Mouse (Mus musculus) heart, adult 2 months (tissue): ENCODE measurements around the gene Slc24a3. TPM values are rescaled to one million over a fixed set of nuclear protein-coding genes. Genes with fewer than 3 reads are reported as not detected.

ENCODE experiments used
- DNase-seq, 2 experiments: peaks; one replicate each; pipeline ENCODE4 v3.0.0; 2021
- H3K27ac ChIP-seq: fragments of 200-600 bp; 2 replicates; pipeline ENCODE4 v1.8.1; 2022
- H3K27me3 ChIP-seq: fragments of 200-500 bp; 2 replicates; pipeline ENCODE4 v1.6.1; 2012; ENCODE audit warnings: mild to moderate bottlenecking, low read length, inconsistent platforms, mixed read lengths; ENCODE audit not compliant: control insufficient read depth, insufficient read depth
- H3K36me3 ChIP-seq: fragments of 200-500 bp; 2 replicates; pipeline ENCODE4 v1.6.1; 2012; ENCODE audit warnings: low read length, inconsistent platforms; ENCODE audit not compliant: control insufficient read depth, insufficient read depth
- H3K4me1 ChIP-seq: fragments of 200-500 bp; 2 replicates; pipeline ENCODE4 v1.6.1; 2011; ENCODE audit warnings: low read length; ENCODE audit not compliant: control insufficient read depth, insufficient read depth
- H3K4me3 ChIP-seq: fragments of 200-600 bp; 2 replicates; pipeline ENCODE4 v1.8.1; 2022
- H3K79me2 ChIP-seq: fragments of 200-500 bp; replicated peaks from 2 replicates; pipeline ENCODE4 v1.6.1; 2012; ENCODE audit warnings: mild to moderate bottlenecking, inconsistent platforms, low read length, moderate library complexity, mixed read lengths; ENCODE audit not compliant: control insufficient read depth, insufficient read depth
- H3K9ac ChIP-seq: fragments of 200-500 bp; 2 replicates; pipeline ENCODE4 v1.6.1; 2012; ENCODE audit warnings: low read depth, mild to moderate bottlenecking, control low read depth, inconsistent platforms, low read length, mixed read lengths
- CTCF ChIP-seq: fragments of 200-600 bp; IDR thresholded peaks from 2 replicates; pipeline ENCODE4 v1.8.1; 2022; ENCODE audit warnings: antibody characterized with exemption, mild to moderate bottlenecking, moderate library complexity
- EP300 ChIP-seq: fragments of 200-500 bp; IDR thresholded peaks from 2 replicates; pipeline ENCODE4 v1.6.1; 2011; ENCODE audit warnings: low read depth, low read length, control low read depth; ENCODE audit not compliant: insufficient read depth
- POLR2A ChIP-seq: fragments of 200-500 bp; IDR thresholded peaks from 2 replicates; pipeline ENCODE4 v1.6.1; 2011; ENCODE audit warnings: mild to moderate bottlenecking, low read depth, low read length, control low read depth; ENCODE audit not compliant: insufficient read depth
- WGBS: fragments of 180-500 bp; shearing (Covaris S2); methylation state at CpG from one replicate; pipeline ENCODE4 v1.1.7; 2018; 5-methylcytosine and 5-hydroxymethylcytosine counted together
- intact Hi-C: fragments of 180-260 bp; cut with DNase I; formaldehyde crosslinking; loops from one replicate; pipeline ENCODE4 v1.15.1; 2025
- polyA plus RNA-seq: library from polyadenylated mRNA; depleted of rRNA; stranded (reverse); fragments of >200 nt; gene quantifications from 2 replicates; pipeline ENCODE4 v1.2.3, GENCODE M21; 2012
- total RNA-seq, 2 experiments: library from RNA; stranded (reverse); gene quantifications; 2 replicates each; pipeline ENCODE4 v1.2.3; 2021

Slc24a3 gene
- total and polyA plus RNA-seq, 3 experiments: 2.7 to 3.6 (median 2.8) TPM

DNA sequence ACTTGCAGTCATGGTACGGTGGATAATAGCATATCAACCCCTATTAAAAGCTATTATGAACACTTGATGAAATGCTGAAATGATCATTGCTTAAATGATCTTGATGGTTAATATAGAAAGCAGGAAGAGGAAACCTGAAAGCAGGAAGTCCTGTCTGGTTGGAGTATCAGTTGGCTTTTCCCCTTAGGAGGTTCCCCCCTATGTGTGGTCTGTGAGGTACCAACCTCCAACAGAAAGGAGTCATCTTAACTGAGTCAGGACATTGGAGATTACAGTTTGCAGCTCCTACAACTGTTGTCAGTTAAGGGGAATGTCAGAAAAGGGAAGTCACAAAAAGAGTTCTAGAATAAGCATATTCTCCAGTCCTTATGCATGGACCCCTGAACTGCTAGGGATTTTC lies 266.5 kb downstream of the Slc24a3 start:
- no peaks in the 10 kb centered on the region for H3K36me3 ChIP-seq
- 87% methylated on average over 1 of the region's 1 CpGs for WGBS
- no peaks in the 10 kb centered on the region for H3K4me1 ChIP-seq
- H3K27ac ChIP-seq: no peak overlapping the region
- H3K79me2 ChIP-seq: no peaks in the 10 kb centered on the region
- no peak for TF ChIP-seq EP300
- TF ChIP-seq POLR2A: no peak
- no peak for TF ChIP-seq CTCF
- H3K9ac ChIP-seq: no peak overlapping the region
- intact Hi-C loops: no loop called here
- no peak for DNase-seq
- H3K4me3 ChIP-seq: no peak overlapping the region
- H3K27me3 ChIP-seq: no peaks in the 10 kb centered on the region

- H3K4me3 ChIP-seq: no peak overlapping the region
- no peak for DNase-seq
- H3K36me3 ChIP-seq: no peaks in the 10 kb centered on the region
- no peaks in the 10 kb centered on the region for H3K27me3 ChIP-seq
- intact Hi-C loops: no loop called here
- no peaks in the 10 kb centered on the region for H3K79me2 ChIP-seq
- H3K4me1 ChIP-seq: no peaks in the 10 kb centered on the region
- WGBS: 74% methylated on average over 5 of the region's 5 CpGs
- no peak overlapping the region for H3K9ac ChIP-seq
- TF ChIP-seq EP300 (no peak), POLR2A (no peak), CTCF (no peak)
- no peak overlapping the region for H3K27ac ChIP-seq
Measured at GRCm38 (mm10) chr2:145438336-145438735, 270.8 kb downstream of the Slc24a3 start.

GRCm38 (mm10) chr2:145439755-145440154 lies 272.2 kb downstream of the Slc24a3 start:
- WGBS: 92% methylated on average over 1 of the region's 1 CpGs
- no peak overlapping the region for H3K4me3 ChIP-seq
- intact Hi-C loops: no loop called here
- H3K79me2 ChIP-seq: no peaks in the 10 kb centered on the region
- TF ChIP-seq EP300: no peak
- TF ChIP-seq POLR2A: no peak
- no peak for TF ChIP-seq CTCF
- no peak for DNase-seq
- no peaks in the 10 kb centered on the region for H3K36me3 ChIP-seq
- H3K9ac ChIP-seq: no peak overlapping the region
- no peaks in the 10 kb centered on the region for H3K27me3 ChIP-seq
- H3K27ac ChIP-seq: no peak overlapping the region
- no peaks in the 10 kb centered on the region for H3K4me1 ChIP-seq

DNA sequence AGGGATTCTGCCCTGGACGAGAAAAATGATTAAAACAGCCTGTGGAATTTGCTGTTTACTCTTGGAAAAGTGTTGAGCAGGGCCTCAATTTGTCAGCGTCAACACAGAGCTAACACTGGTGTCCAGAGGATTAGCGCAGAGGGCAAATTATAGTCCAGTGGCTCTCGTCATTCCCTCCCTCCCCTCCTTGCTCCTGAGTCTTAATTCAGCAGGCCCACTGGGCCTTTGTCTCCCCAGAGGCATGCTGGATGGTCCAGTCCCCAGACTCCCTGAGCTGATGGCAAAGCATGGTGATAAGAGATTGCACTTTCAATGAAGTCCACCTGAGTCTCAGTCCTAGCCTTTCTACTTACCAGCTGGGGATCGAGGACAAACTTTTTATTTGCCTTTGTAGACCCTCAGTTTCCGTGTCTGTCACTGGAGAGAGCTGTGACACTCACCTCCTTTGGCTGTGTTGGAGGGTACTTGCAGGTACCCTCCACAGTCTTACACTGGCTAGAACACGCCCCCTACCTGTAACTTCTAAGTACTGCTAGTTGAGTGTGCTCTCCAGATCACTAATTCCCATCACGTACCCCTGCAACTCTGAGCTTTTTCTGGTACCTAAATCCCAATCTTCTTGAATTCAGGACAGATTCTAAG lies 289.7 kb downstream of the Slc24a3 start:
- no peaks in the 10 kb centered on the region for H3K36me3 ChIP-seq
- WGBS: 62% methylated on average over 8 of the region's 8 CpGs
- DNase-seq: no peak
- no peak overlapping the region for H3K4me3 ChIP-seq
- H3K27ac ChIP-seq: no peak overlapping the region
- H3K9ac ChIP-seq: no peak overlapping the region
- H3K27me3 ChIP-seq: no peaks in the 10 kb centered on the region
- no peaks in the 10 kb centered on the region for H3K79me2 ChIP-seq
- no peak for TF ChIP-seq CTCF
- TF ChIP-seq EP300: no peak
- TF ChIP-seq POLR2A: no peak
- intact Hi-C loops: no loop called here
- no peaks in the 10 kb centered on the region for H3K4me1 ChIP-seq

DNA sequence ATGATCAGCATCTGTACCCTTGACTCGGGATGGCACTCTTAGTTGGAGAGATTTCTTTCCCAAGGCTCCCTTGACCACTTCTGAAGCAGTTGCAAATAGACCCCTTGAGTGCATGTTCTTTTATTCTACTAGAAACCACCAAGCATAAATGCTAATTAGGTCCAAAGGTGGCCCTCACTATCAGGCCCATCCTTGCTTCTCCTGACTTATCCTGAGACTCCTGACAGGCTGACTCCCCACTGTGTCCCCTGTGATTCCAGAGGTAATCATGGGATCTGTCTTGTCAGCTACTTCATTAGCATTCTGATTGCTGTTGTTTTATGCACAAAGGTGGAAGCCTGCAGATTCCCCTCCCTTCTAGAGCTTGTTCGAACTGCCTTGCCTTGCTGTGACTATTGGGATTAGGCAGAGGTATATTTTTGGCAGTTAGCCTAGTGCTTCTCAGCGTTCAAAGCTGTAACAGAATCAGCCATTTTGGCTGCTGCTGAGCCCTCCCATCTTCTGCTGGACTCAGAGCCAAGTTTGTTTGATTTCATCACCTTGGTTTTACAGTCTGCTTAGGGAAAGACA lies 293.4 kb downstream of the Slc24a3 start:
- no peak overlapping the region for H3K4me3 ChIP-seq
- no peak overlapping the region for H3K9ac ChIP-seq
- H3K27ac ChIP-seq: no peak overlapping the region
- no peaks in the 10 kb centered on the region for H3K79me2 ChIP-seq
- WGBS: 57% methylated on average over 3 of the region's 3 CpGs
- intact Hi-C loops: no loop called here
- TF ChIP-seq EP300 (no peak), CTCF (no peak), POLR2A (no peak)
- no peaks in the 10 kb centered on the region for H3K27me3 ChIP-seq
- no peaks in the 10 kb centered on the region for H3K36me3 ChIP-seq
- DNase-seq: no peak
- H3K4me1 ChIP-seq: no peaks in the 10 kb centered on the region

GRCm38 (mm10) chr2:145462253-145462652 lies 294.7 kb downstream of the Slc24a3 start:
- Histone ChIP-seq H3K36me3 (no peaks in the 10 kb centered on the region), H3K4me3 (no peak overlapping the region), H3K4me1 (no peaks in the 10 kb centered on the region), H3K79me2 (no peaks in the 10 kb centered on the region), H3K9ac (no peak overlapping the region), H3K27ac (no peak overlapping the region), H3K27me3 (no peaks in the 10 kb centered on the region)
- no peak for DNase-seq
- no peak for TF ChIP-seq EP300
- no peak for TF ChIP-seq POLR2A
- no peak for TF ChIP-seq CTCF
- intact Hi-C loops: no loop called here
- WGBS: 75% methylated on average over 2 of the region's 2 CpGs
